ENCODE assay signal across 12 mouse cellular contexts in genomic region chr14:62416007-62416741, GRCm38 (mm10). TPM values are rescaled to one million over a fixed set of nuclear protein-coding genes. Genes with fewer than 3 reads are reported as not detected.
DNase-seq lines count a peak whose midpoint lies in the region; ATAC-seq lines count a peak whose summit lies in the region.
"Had no signal": no experiment of that assay in that cellular context is flagged by ENCODE, and none has a peak within 500 bp of the region (broad histone marks: within the 10 kb centered on the region; RNA-seq: fewer than 3 reads in every experiment).

No protein-coding gene starts in this region.

- WGBS in heart, embryonic 14.5 days, result 73% methylated on average over 7 of the region's 7 CpGs
- WGBS in hindbrain, embryonic 12.5 days, result 33% methylated on average over 7 of the region's 7 CpGs
- 13% methylated on average over 7 of the region's 7 CpGs for WGBS in midbrain, embryonic 15.5 days

- H3K9ac ChIP-seq in heart, embryonic 14.5 days (ENCODE audit: low read length), result no peak overlapping the region
- no peak overlapping the region for H3K9ac ChIP-seq in hindbrain, embryonic 12.5 days
- H3K9ac ChIP-seq in midbrain, embryonic 15.5 days, result no peak overlapping the region
- H3K9ac ChIP-seq: liver, embryonic 13.5 days had no signal

- no peak for DNase-seq in heart, adult 8-10 months (ENCODE audit: low spot score)
- peak; percentile 35 to 51 for DNase-seq in cerebellum, adult 18-20 months
- no peak for DNase-seq in adrenal gland, postnatal 25 days
- no peak for DNase-seq in urinary bladder, postnatal 4 days (ENCODE audit: low spot score in 2 of 2)
- DNase-seq: liver, embryonic 13.5 days had no signal

- H3K36me3 ChIP-seq in heart, embryonic 14.5 days (ENCODE audit: control insufficient read depth, insufficient read depth, low read length), result no peaks in the 10 kb centered on the region
- H3K36me3 ChIP-seq in hindbrain, embryonic 12.5 days, result no peaks in the 10 kb centered on the region
- no peaks in the 10 kb centered on the region for H3K36me3 ChIP-seq in midbrain, embryonic 15.5 days (replicated peaks)
- H3K36me3 ChIP-seq: liver, embryonic 13.5 days had no signal

- no peak overlapping the region for H3K4me2 ChIP-seq in heart, embryonic 14.5 days (ENCODE audit: low read length)
- no peak overlapping the region for H3K4me2 ChIP-seq in hindbrain, embryonic 12.5 days (replicated peaks)
- H3K4me2 ChIP-seq in midbrain, embryonic 15.5 days, result no peak overlapping the region
- H3K4me2 ChIP-seq: liver, embryonic 13.5 days had no signal

- H3K4me1 ChIP-seq in heart, embryonic 14.5 days (ENCODE audit: control insufficient read depth in 2 of 2, insufficient read depth in 2 of 2, low read length in 2 of 2), result peaks cover 18 to 23% of the 10 kb centered on the region in 2 experiments
- peaks cover 17% of the 10 kb centered on the region for H3K4me1 ChIP-seq in hindbrain, embryonic 12.5 days
- peaks cover 14% of the 10 kb centered on the region; the same call in 1 of the 2 replicates for H3K4me1 ChIP-seq in midbrain, embryonic 15.5 days
- H3K4me1 ChIP-seq: liver, embryonic 13.5 days had no signal

- H3K4me3 ChIP-seq in heart, embryonic 14.5 days (ENCODE audit: control insufficient read depth in 1 of 2, insufficient read depth in 1 of 2, low read depth in 1 of 2, low read length in 2 of 2), result no peak overlapping the region
- no peak overlapping the region for H3K4me3 ChIP-seq in hindbrain, embryonic 12.5 days
- H3K4me3 ChIP-seq in midbrain, embryonic 15.5 days, result no peak overlapping the region
- H3K4me3 ChIP-seq: erythroblast, embryonic 14.5 days; liver, embryonic 13.5 days had no signal

- H3K27me3 ChIP-seq in heart, embryonic 14.5 days (ENCODE audit: control insufficient read depth, insufficient read depth, low read length), result no peaks in the 10 kb centered on the region
- no peaks in the 10 kb centered on the region for H3K27me3 ChIP-seq in hindbrain, embryonic 12.5 days
- H3K27me3 ChIP-seq in midbrain, embryonic 15.5 days (replicated peaks), result no peaks in the 10 kb centered on the region
- H3K27me3 ChIP-seq: liver, embryonic 13.5 days had no signal

- peaks cover 4% of the 10 kb centered on the region; the same call in 1 of the 2 replicates for H3K9me3 ChIP-seq in heart, embryonic 14.5 days (ENCODE audit: control insufficient read depth, low read length)
- H3K9me3 ChIP-seq in hindbrain, embryonic 12.5 days (replicated peaks), result no peaks in the 10 kb centered on the region
- H3K9me3 ChIP-seq in midbrain, embryonic 15.5 days, result no peaks in the 10 kb centered on the region
- H3K9me3 ChIP-seq: liver, embryonic 13.5 days had no signal

- peak overlapping the region; percentile 8 to 49 for H3K27ac ChIP-seq in heart, embryonic 14.5 days (replicated peaks in 1 of 2; ENCODE audit: control insufficient read depth in 1 of 2, insufficient read depth in 1 of 2, low read depth in 2 of 2, low read length in 2 of 2)
- H3K27ac ChIP-seq in hindbrain, embryonic 12.5 days, result peak overlapping the region; percentile 75
- H3K27ac ChIP-seq in midbrain, embryonic 15.5 days, result peak overlapping the region; percentile 75
- H3K27ac ChIP-seq: liver, embryonic 13.5 days had no signal

- ATAC-seq in heart, embryonic 14.5 days (ENCODE audit: insufficient number of reproducible peaks, insufficient read depth, low FRiP score, low read depth), result no peak
- ATAC-seq in hindbrain, embryonic 12.5 days (ENCODE audit: low FRiP score), result peak; percentile 89
- ATAC-seq in midbrain, embryonic 15.5 days (replicated peaks), result peak; percentile 91
- no peak for ATAC-seq in inflammation-experienced regulatory T-cells, adult 6 months
- ATAC-seq: CD4-positive, CD25-positive, alpha-beta regulatory T cell, adult 4 months had no signal

RNA-seq across cellular contexts. Expression of gene Gucy1b2, which starts 39.9 kb away (rescaled TPM):
- polyA plus RNA-seq in heart, embryonic 14.5 days (2014; fragmentation: Nextera tagmentation; extraction: Ambion mirVana), result 0.08 and 0.20 TPM in 2 replicates
- under 1 TPM in 1 of 4 experiments, not detected in 3; 0.28 TPM for total RNA-seq in heart, adult 8-10 months (2022)
- 0.18 and 0.38 TPM in 2 replicates for polyA plus RNA-seq in hindbrain, embryonic 12.5 days (2016; fragmentation: Nextera tagmentation; extraction: Ambion mirVana)
- 0.61 and 1.2 TPM in 2 replicates for polyA plus RNA-seq in midbrain, embryonic 15.5 days (2015; fragmentation: Nextera tagmentation; extraction: Ambion mirVana)
- not detected for polyA plus RNA-seq in inflammation-experienced regulatory T-cells, adult 6 months (2017; shearing (Covaris generic))
- total RNA-seq in adrenal gland, postnatal 25 days (2021), result 0.90 and 1.3 TPM in 2 replicates
- polyA plus RNA-seq: CD4-positive, CD25-positive, alpha-beta regulatory T cell, adult 4 months; erythroblast, embryonic 14.5 days; intestine, embryonic 14.5 days; liver, embryonic 13.5 days had no signal

Comparison
In these comparisons a context has a peak if more than half of its experiments do, and no peak if none do; other contexts are left out.
1. ATAC-seq: peak in hindbrain, embryonic 12.5 days (single experiment) and midbrain, embryonic 15.5 days (single experiment); none in heart, embryonic 14.5 days (single experiment) and inflammation-experienced regulatory T-cells, adult 6 months (single experiment).
2. DNase-seq: peak in cerebellum, adult 18-20 months (2 of 2); none in heart, adult 8-10 months (single experiment), adrenal gland, postnatal 25 days (single experiment) and urinary bladder, postnatal 4 days (0 of 2).
3. Peak in every context shown above with its lines, with median percentiles within 50 percentile points of each other: H3K27ac ChIP-seq.